Mouse (Mus musculus) spleen, adult 12 weeks (tissue): ENCODE data around the gene Ifitm1.
"Not testable (repeated sequence)": the region's sequence is repeated elsewhere in the genome, so short reads cannot be mapped to it uniquely, and the experiment has no call there.

Experiments used
- DNase-seq: peaks from one replicate; pipeline ENCODE4 v3.0.0; 2022; ENCODE audit warnings: low spot score

The Ifitm1 gene

DNA sequence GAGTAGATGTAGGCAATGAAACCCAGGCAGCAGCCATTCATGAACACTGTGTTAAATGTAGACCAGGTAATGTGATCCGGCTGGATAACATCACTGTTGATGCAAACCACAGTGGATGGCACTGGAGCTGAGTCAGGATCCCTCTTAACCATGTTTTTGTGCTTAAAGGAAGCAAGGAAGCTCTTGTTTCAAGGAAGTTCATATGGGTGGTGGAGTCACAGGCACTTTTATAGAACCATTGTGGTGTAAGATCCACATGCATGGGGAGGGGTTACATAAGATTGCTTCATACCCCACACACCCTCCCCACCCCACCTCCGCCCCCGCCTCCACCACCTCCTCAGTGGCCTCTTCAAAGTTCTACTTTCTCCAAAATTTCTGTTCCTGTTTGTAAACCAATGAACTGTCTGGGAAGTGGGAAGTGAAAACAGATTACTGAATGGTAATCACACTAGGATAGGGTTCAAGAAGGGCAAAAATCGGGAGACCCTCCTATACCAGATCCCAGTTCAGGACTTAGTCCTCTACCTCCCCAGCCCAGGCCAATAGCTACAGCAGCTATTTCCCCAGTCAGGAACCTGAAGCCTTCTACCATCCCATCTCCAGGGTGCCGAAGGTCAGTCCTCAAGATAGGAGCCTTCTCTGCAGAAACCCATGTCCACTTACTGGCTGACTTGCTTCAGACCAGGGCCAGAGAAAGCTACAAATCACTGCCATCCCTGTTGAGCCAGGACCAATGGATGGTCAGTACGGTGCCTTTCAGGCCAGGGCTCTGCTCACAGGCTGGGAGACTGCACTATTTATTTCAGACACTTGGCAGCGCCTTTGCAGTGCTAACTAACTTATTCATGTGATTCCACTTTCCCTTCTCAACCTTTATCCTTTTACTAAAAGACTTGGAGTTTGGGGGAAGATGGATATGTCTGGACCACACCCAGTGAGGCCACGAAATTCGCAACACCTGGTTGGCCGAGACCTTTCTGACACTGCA is 50.0 kb downstream of the Ifitm1 start:
- no peak for DNase-seq

DNA sequence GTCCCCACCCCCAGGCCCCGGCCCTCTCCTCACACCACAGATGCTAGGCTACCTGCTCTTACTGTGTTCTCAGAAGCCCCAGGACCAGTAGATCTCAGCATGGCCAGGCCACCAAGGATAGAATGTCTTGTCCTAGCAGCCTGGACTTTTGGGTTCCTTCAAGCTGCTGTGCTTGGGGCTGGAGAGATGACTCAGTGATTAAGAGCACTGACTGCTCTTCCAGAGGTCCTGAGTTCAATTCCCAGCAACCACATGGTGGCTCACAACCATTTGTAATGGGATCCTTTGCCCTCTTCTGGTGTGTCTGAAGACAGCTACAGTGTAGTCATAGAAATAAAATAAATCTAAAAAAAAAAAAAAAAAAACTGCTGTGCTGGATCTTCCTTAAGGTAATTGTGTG is 50.8 kb downstream of the Ifitm1 start, which contains the start of gene Ifitm6:
Ifitm6 (minus strand) TSS at position 101 of the 400 bp plus-strand sequence.
- DNase-seq, result not testable (repeated sequence)

DNA sequence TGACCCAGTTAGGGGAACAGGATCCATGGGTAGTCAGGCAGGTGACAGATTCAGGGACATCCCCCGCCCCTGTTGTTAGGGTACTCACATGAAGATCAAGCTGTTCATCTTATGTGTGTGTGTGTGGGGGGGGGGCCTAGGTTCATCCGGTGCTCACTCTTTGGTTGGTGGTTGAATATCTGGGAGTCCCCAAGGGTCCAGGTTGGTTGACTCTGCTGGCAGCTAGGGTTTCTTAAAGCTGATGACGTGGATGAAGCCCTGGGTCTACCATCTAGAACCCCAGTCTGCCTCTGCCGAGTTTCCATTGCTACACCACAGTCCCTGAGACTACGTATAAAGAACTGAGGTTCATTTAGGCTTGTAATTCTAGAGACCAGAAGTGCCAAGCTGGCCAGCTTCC is 52.0 kb downstream of the Ifitm1 start:
- DNase-seq, result no peak
